Mouse (Mus musculus): Measurements from ENCODE around the gene Hoxc5. TPM values are rescaled to one million over a fixed set of nuclear protein-coding genes. Genes with fewer than 3 reads are reported as not detected.
A peak's percentile ranks its signal among the peaks of the same experiment; 100 is the strongest.

Hoxc5 gene
- total RNA-seq, 2 experiments from 2014 or later = 2.1 to 3.6 TPM

- no peak for DNase-seq
Observed at GRCm38 (mm10) chr15:103038701-103039480, 71.6 kb downstream of the Hoxc5 start.

DNA sequence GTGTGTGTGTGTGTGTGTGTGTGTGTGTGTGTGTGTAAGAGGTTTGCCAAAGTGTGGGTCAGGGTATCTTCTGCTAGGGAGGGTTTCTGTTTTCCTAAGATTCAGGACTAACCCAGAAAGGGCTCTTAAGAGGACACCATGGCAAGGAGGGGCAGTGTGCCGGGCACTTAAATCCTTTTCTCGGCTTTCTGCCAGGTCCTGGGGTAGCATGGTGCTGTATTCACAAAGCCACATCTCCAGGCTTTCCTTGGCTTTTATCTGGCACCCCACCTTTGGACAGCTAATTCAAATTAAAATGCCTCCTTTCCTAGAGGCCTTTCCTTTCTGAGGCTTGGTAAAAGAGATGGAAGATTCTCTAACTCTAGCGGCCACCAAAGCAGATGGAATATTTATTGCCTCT lies 72.4 kb downstream of the Hoxc5 start:
- DNase-seq = no peak

- DNase-seq = no peak
Observed at GRCm38 (mm10) chr15:103040601-103041000, 73.4 kb downstream of the Hoxc5 start.

DNA sequence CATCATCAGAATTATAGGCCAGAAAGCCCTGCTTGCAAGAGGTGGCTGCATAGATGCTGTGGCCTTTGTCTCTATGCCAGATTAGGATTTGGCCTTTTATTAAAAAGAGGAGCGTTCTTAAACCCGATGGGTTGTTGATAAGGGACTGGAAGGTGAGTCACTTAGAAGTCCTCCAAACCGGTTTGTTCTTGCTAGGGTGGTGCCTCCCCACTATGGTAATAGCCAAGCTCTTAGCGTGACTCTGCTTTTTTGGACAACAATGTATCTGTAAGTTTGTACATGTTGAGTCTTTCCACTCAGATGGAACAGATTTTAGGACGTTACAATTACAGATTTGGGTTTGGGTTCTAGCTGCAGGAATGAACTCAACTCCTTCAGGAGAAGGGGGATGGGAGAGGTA lies 74.4 kb downstream of the Hoxc5 start:
- no peak for DNase-seq

DNA sequence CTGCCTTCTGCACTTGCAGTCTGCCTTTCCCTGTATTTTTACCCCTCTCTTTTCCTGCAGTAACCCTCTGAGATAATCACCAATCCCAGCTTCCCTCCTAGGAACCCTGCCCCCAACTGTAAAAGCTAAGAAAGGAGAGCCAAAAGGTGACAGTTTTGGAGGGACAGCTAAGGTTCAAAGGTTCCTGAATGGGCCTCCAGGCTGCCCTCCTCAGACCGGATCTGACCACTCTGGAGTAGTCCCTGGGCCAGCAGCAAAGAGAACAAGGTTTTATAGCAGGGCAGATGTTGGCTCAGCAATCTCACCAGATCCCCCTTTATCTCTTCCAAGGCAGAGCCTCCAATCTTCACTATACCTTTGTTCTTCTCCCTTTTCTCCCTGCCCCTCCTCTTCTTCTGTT lies 75.0 kb downstream of the Hoxc5 start:
- DNase-seq = no peak

- no peak for DNase-seq
Observed at GRCm38 (mm10) chr15:103051670-103052069, 84.4 kb downstream of the Hoxc5 start.

GRCm38 (mm10) chr15:103053210-103053609 lies 86.0 kb downstream of the Hoxc5 start:
- no peak for DNase-seq

DNA sequence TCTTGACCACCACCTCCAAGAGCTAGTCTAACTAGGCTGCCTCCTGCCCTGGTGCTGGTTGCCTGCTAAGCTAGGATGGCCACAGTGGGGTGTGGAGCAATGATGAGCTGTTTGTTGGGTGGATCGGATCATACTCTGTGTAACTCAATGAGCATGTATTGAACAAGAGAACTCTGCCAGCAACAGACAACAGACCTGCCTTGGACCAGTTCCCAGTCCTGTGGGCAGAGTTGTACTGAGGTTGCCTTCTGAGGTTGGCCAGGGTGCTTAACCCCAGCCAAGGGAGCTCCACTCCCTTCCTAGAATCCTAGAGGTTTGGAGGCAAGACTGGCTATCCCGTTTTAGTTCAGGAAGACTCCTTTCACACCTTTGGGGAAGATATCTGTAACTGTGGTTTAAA lies 89.2 kb downstream of the Hoxc5 start:
- DNase-seq = no peak

DNA sequence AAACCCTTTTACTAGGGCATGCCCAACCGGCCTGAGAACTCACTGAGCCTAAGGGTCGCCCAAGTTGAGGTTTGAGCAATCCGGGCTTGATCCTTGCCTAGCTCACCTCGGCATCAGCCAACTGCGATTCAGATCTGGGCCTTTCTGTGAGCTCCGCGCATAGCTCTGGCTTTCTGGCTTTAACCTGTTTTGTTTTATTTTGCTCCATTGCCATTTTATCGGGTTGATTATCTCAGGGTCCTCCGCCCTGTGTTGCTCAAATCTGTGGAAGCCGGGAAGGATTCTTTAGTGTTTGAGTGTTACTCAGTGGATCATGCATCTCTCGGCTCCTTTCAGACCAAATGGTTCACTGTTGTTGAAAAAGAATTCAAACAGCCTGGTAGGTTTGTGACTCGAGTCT lies 91.5 kb downstream of the Hoxc5 start:
- no peak for DNase-seq

DNA sequence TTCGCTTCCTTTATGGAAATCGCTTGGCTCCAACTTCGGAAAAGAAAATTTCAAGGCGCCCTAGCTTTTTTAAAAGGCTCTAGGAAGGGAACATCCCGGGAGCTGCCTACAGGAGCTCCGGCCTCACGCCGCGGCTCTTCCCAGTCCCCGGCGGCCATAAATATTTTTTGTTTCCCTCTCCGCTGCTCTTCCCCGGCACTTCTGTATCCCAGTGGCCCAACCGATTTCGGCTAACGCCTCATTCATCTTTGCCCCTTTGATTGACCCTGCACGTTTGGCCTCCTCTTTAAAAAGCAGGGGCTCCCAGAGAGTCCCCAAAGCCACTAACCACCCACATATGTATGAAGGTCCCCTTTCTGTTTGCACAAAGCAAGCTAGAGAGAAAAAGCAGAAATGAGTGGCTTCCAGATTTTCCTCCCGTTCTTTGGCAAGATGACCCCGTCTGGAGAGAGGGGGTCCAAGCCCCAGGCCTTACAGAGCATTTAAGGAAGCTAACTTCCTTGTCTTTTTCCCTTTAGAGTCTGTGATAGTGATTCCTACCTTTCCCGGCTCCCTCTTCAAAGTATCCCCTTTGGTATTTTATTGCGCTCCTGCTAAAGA lies 92.2 kb downstream of the Hoxc5 start:
- no peak for DNase-seq

DNA sequence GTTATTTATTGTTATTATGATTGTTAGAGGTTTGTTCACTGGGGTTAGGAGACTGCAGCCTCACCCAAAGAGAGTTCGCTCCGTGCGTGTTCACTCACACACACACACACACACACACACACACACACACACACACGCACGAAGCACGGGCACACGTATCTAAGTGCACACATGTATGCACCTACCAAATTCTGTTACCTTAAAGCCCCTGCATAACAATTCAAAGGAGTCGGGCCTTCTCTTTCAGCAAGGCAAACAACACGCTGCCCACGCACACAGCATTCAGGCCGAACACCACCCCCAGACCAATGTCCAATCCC lies 92.7 kb downstream of the Hoxc5 start:
- DNase-seq = no peak

DNA sequence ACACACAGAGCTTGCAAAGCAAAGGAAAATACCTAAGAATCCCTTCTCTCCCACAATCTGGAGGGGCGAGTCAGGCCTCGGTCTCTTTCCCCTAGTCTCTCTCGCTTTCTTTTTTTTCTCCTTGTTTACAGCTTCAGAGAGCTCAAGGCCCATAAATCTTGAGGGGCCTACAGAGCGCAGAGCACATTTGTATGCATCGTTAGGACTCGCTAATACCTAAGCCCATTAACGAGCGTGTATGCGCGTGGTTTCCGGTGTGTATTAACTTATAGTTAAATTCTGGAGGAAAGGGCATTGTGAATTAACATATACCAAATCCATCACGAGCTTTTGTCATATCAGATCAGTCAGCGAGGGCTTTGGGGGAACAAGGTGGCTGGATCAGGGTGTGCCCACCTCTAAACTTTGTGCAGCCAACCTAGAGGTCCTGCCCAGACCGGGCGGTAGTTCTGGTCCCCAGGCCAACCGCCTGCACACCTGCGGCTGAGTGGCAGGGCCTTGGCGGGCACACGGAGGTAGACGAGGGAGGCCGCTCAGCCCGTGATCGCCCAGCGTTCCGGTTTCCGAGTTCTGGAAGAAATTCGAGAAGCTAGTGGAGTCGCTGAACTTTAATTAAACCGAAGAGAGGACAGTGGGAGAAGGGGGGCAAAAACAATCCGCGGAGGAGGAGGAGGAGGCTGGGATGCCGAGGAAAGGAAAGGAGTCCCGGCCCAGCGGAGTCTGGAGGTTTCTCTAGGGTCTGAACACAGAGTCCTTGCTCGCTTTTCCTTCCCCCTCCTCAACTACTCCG lies 93.3 kb downstream of the Hoxc5 start:
- peak; percentile 17 for DNase-seq

DNA sequence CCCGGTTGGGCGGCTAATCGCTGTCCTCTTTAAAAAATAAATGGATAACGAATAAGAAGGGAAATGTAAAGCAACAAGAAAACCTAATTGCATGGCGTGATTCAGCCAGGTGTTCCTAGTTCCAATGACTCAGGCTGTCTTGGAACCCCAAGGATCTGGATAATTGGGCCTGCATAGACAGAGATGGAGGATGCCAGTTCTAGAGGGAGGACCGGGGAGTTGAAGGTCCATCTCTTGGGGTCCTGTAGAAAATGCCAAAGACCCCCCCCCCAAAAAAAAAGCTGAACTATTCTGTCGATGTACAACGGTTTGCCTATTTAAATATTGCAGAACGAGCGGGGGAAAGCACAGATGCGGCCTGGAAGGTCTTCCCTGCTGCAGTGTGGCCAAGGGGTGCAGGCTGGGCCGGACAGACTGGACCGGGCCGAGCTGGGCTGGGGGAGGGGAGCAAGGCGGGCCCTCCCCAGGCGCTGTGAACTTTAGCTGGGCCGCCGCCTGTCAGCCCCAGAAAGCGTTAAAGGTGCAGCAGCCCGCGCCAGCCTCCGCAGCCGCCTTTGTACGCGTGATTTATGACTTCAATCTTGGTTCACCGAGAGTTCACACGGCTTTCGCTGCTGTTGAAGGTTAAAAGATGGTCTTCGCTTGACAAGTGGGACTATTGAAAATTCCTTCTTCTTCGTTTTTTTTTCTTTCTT lies 94.0 kb downstream of the Hoxc5 start:
- DNase-seq = peak; percentile 39

GRCm38 (mm10) chr15:103061988-103062387 lies 94.7 kb downstream of the Hoxc5 start:
- DNase-seq = no peak

DNA sequence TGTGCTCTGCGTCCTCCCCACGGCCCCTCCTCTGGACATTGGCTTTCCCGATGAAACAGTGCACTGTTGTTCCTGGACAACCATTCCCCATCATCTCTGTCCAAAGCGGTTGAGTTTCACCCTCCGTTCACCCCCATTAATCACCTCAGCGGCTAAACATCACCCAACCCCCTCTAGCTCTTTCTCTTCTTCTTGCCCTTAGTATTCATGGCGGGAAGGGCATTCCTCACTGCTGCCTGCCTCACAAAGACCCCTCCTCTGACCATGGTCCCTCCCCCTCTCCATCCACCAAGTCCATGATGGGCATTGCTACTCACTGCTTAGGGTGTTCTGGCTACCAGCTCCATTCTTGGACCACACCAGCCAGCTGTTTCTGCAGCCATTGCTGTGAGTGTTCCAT lies 98.4 kb downstream of the Hoxc5 start:
- DNase-seq = no peak

Small RNA genes within 50 kb of the gene (microRNA-seq; reads per million reads assigned to microRNA genes)
- 1,166 to 1,373 reads per million in 2 experiments for gene Mir196a-2
- gene Mir615 = 379 to 397 reads per million in 2 experiments

Other genes with a start within 250 kb of the Hoxc5 start
- 10 to 100 TPM; 45.0 to 51.1 TPM for gene Calcoco1, start 245.3 kb upstream of the Hoxc5 start, total RNA-seq (2021)
- gene Hoxc13, start 46.3 kb upstream of the Hoxc5 start, total RNA-seq (2021) = not detected
- not detected for gene Hoxc12, start 30.7 kb upstream of the Hoxc5 start, total RNA-seq (2021)
- 1 to 10 TPM; 8.4 to 9.6 TPM for gene Hoxc11, start 13.0 kb upstream of the Hoxc5 start, total RNA-seq (2021)
- 10 to 100 TPM; 50.7 to 51.2 TPM for gene Hoxc10, start 647 bp upstream of the Hoxc5 start, total RNA-seq (2021)
- gene Hoxc9, start 9.0 kb downstream of the Hoxc5 start, total RNA-seq (2021) = 1 to 10 TPM; 6.5 to 8.2 TPM
- 1 to 10 TPM; 1.8 to 2.8 TPM for gene Hoxc8, start 23.2 kb downstream of the Hoxc5 start, total RNA-seq (2021)
- gene Hoxc6, start 30.8 kb downstream of the Hoxc5 start, total RNA-seq (2021) = 10 to 100 TPM in 1 of 2 experiments, 1 to 10 TPM in 1; 5.1 to 10.0 TPM
- 1 to 10 TPM; 5.3 to 6.3 TPM for gene Hoxc4, start 51.5 kb downstream of the Hoxc5 start, total RNA-seq (2021)
- gene Smug1, start 199.6 kb downstream of the Hoxc5 start, total RNA-seq (2021) = 10 to 100 TPM; 10.5 to 12.2 TPM